Mouse (Mus musculus): ENCODE results near the gene Scaf4. TPM values are rescaled to one million over a fixed set of nuclear protein-coding genes. Genes with fewer than 3 reads are reported as not detected.

Scaf4 gene
- polyA plus RNA-seq, 1 experiment, result 110 TPM

- 84% methylated on average over 12 of the region's 12 CpGs for WGBS
- Histone ChIP-seq H3K27ac (ENCODE audit: control insufficient read depth, insufficient read depth, low read length) (no peak overlapping the region), H3K27me3 (ENCODE audit: control insufficient read depth, insufficient read depth, low read length) (no peaks in the 10 kb centered on the region), H3K4me3 (ENCODE audit: control insufficient read depth, insufficient read depth, low read length) (no peak overlapping the region), H3K36me3 (ENCODE audit: control insufficient read depth, insufficient read depth, low read length) (no peaks in the 10 kb centered on the region), H3K4me1 (replicated peaks; ENCODE audit: control insufficient read depth, insufficient read depth, low read length) (no peaks in the 10 kb centered on the region)
- TF ChIP-seq POLR2A (IDR thresholded peaks at IDR 0.05; ENCODE audit: control insufficient read depth, extremely low read depth, insufficient read depth, low read length, poor library complexity) (no peak), CTCF (IDR thresholded peaks at IDR 0.05; ENCODE audit: borderline replicate concordance, control insufficient read depth, extremely low read depth, insufficient read depth, low read length, poor library complexity) (no peak)
- no peak for DNase-seq
These were observed 34.1 kb upstream of the Scaf4 start for GRCm38 (mm10) chr16:90318372-90318926.

DNA sequence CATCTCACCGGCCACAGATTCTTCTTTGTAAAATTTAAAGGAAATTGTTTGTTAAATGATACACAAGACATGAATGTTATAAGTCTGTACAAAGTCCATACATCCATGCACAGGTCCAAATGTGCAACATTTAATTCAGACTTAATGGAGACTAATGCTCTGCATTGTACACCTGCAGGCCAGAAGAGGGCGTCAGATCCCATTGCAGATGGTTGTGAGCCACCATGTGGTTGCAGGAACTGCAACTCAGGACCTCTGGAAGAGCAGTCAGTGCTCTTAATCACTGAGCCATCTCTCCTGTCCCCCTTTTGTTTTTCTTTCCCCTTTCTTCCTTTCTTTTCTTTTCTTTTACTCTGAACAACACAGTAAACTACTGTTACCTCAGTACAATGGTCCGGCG is 33.5 kb upstream of the Scaf4 start:
- Histone ChIP-seq H3K4me3 (ENCODE audit: control insufficient read depth, insufficient read depth, low read length) (no peak overlapping the region), H3K27me3 (ENCODE audit: control insufficient read depth, insufficient read depth, low read length) (no peaks in the 10 kb centered on the region), H3K4me1 (replicated peaks; ENCODE audit: control insufficient read depth, insufficient read depth, low read length) (no peaks in the 10 kb centered on the region), H3K27ac (ENCODE audit: control insufficient read depth, insufficient read depth, low read length) (no peak overlapping the region), H3K36me3 (ENCODE audit: control insufficient read depth, insufficient read depth, low read length) (no peaks in the 10 kb centered on the region)
- TF ChIP-seq POLR2A (IDR thresholded peaks at IDR 0.05; ENCODE audit: control insufficient read depth, extremely low read depth, insufficient read depth, low read length, poor library complexity), result no peak
- no peak for TF ChIP-seq CTCF (IDR thresholded peaks at IDR 0.05; ENCODE audit: borderline replicate concordance, control insufficient read depth, extremely low read depth, insufficient read depth, low read length, poor library complexity)
- DNase-seq, result no peak
- 86% methylated on average over 4 of the region's 4 CpGs for WGBS

- 72% methylated on average over 4 of the region's 4 CpGs for WGBS
These were observed 31.6 kb upstream of the Scaf4 start for GRCm38 (mm10) chr16:90315881-90316280.

DNA sequence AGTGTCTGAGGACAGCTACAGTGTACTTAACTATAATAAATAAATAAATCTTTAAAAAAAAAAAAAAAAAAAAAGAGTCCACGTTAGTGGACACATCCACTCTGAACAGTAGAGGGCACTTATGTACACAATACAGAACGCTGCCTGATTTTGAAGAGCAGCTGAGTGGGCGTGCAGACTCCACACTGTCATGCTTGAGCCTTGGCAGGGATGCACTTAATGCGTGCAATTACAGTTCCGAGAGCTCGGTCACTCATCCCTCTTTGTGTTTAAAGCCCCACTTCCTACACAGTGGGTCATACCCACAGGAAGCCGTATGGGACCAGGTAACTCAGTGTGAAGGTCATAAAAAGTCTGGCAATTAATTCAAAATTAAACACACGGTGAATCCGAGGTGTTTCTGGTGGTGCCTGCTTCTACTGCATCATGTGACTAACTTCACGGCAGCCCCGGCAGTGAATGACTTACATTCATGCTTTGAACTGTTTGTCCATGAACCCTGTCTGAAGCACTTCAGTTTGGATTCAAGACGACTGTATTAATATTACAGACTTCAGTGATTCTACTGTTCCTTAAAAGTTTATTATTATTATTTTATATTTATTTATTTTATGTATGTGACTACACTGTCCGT is 28.3 kb upstream of the Scaf4 start:
- WGBS, result 75% methylated on average over 13 of the region's 13 CpGs
- Histone ChIP-seq H3K27me3 (ENCODE audit: control insufficient read depth, insufficient read depth, low read length) (no peaks in the 10 kb centered on the region), H3K4me3 (ENCODE audit: control insufficient read depth, insufficient read depth, low read length) (no peak overlapping the region), H3K36me3 (ENCODE audit: control insufficient read depth, insufficient read depth, low read length) (no peaks in the 10 kb centered on the region), H3K4me1 (replicated peaks; ENCODE audit: control insufficient read depth, insufficient read depth, low read length) (no peaks in the 10 kb centered on the region), H3K27ac (ENCODE audit: control insufficient read depth, insufficient read depth, low read length) (no peak overlapping the region)
- TF ChIP-seq CTCF (IDR thresholded peaks at IDR 0.05; ENCODE audit: borderline replicate concordance, control insufficient read depth, extremely low read depth, insufficient read depth, low read length, poor library complexity) (no peak), POLR2A (IDR thresholded peaks at IDR 0.05; ENCODE audit: control insufficient read depth, extremely low read depth, insufficient read depth, low read length, poor library complexity) (no peak)
- no peak for DNase-seq

More at GRCm38 (mm10) chr16:90315881-90316280, 31.6 kb upstream of the Scaf4 start:
- no peaks in the 10 kb centered on the region for H3K4me1 ChIP-seq (replicated peaks; ENCODE audit: control insufficient read depth, insufficient read depth, low read length)
- DNase-seq, result no peak
- no peak overlapping the region for H3K27ac ChIP-seq (ENCODE audit: control insufficient read depth, insufficient read depth, low read length)
- no peaks in the 10 kb centered on the region for H3K27me3 ChIP-seq (ENCODE audit: control insufficient read depth, insufficient read depth, low read length)
- TF ChIP-seq CTCF (IDR thresholded peaks at IDR 0.05; ENCODE audit: borderline replicate concordance, control insufficient read depth, extremely low read depth, insufficient read depth, low read length, poor library complexity) (no peak), POLR2A (IDR thresholded peaks at IDR 0.05; ENCODE audit: control insufficient read depth, extremely low read depth, insufficient read depth, low read length, poor library complexity) (no peak)
- no peak overlapping the region for H3K4me3 ChIP-seq (ENCODE audit: control insufficient read depth, insufficient read depth, low read length)
- no peaks in the 10 kb centered on the region for H3K36me3 ChIP-seq (ENCODE audit: control insufficient read depth, insufficient read depth, low read length)

GRCm38 (mm10) chr16:90310488-90311135 is 26.3 kb upstream of the Scaf4 start:
- WGBS, result 21% methylated on average over 11 of the region's 11 CpGs
- no peak overlapping the region for H3K4me3 ChIP-seq (ENCODE audit: control insufficient read depth, insufficient read depth, low read length)
- H3K4me1 ChIP-seq (replicated peaks; ENCODE audit: control insufficient read depth, insufficient read depth, low read length), result no peaks in the 10 kb centered on the region

DNA sequence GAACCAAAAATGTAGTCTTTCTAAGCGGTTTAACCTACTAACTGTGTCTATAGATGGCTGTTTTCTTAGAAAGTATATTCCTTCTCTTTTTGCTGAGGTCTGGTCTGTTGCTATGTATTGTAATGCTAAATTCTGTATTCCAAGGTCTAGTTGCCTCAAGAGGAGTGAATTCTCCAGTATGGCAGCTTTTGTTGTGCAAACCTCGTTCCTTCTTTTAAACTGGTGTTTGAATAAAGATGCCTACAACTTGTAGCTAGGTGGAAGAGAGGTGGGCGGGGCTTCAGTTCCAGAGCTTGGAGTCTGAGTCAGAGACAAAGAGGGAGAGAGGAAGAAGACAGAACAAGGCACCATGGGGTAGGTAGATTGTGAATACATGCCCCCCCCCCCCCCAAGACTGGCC is 25.5 kb upstream of the Scaf4 start:
- TF ChIP-seq CTCF (IDR thresholded peaks at IDR 0.05; ENCODE audit: borderline replicate concordance, control insufficient read depth, extremely low read depth, insufficient read depth, low read length, poor library complexity) (no peak), POLR2A (IDR thresholded peaks at IDR 0.05; ENCODE audit: control insufficient read depth, extremely low read depth, insufficient read depth, low read length, poor library complexity) (no peak)
- H3K27me3 ChIP-seq (ENCODE audit: control insufficient read depth, insufficient read depth, low read length), result no peaks in the 10 kb centered on the region
- no peaks in the 10 kb centered on the region for H3K4me1 ChIP-seq (replicated peaks; ENCODE audit: control insufficient read depth, insufficient read depth, low read length)
- no peaks in the 10 kb centered on the region for H3K36me3 ChIP-seq (ENCODE audit: control insufficient read depth, insufficient read depth, low read length)
- H3K4me3 ChIP-seq (ENCODE audit: control insufficient read depth, insufficient read depth, low read length), result no peak overlapping the region
- WGBS, result 77% methylated on average over 3 of the region's 3 CpGs
- DNase-seq, result no peak
- no peak overlapping the region for H3K27ac ChIP-seq (ENCODE audit: control insufficient read depth, insufficient read depth, low read length)

More at GRCm38 (mm10) chr16:90310488-90311135, 26.3 kb upstream of the Scaf4 start:
- no peaks in the 10 kb centered on the region for H3K36me3 ChIP-seq (ENCODE audit: control insufficient read depth, insufficient read depth, low read length)
- H3K27ac ChIP-seq (ENCODE audit: control insufficient read depth, insufficient read depth, low read length), result no peak overlapping the region
- no peak for TF ChIP-seq POLR2A (IDR thresholded peaks at IDR 0.05; ENCODE audit: control insufficient read depth, extremely low read depth, insufficient read depth, low read length, poor library complexity)
- TF ChIP-seq CTCF (IDR thresholded peaks at IDR 0.05; ENCODE audit: borderline replicate concordance, control insufficient read depth, extremely low read depth, insufficient read depth, low read length, poor library complexity), result no peak
- no peak for DNase-seq
- no peaks in the 10 kb centered on the region for H3K27me3 ChIP-seq (ENCODE audit: control insufficient read depth, insufficient read depth, low read length)
